Mouse (Mus musculus): ENCODE data around the gene Afg3l1.
"Not testable (repeated sequence)": the region's sequence is repeated elsewhere in the genome, so short reads cannot be mapped to it uniquely, and the experiment has no call there.

The Afg3l1 gene

DNA sequence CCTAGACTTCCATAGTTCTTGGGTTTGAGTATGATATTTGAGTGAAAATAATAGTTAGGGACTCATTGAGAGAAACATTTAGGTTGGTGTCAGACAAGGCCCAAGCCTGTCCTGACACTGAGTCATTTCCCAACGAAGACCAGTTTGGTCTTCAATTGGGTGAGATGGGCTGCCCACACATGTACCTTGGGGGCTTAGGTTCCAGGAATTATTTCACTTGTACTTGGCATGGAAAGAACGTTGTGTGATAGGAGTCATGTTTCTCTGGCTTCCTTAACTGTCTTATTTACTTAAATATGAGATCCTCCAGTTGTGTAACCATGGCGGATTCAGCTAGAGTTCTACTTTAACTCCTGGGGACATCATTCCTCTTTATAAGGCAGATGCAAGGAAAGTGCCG is 14.1 kb upstream of the Afg3l1 start:
- DNase-seq (ENCODE audit: extremely low read depth, insufficient read length, low spot score) = no peak

DNA sequence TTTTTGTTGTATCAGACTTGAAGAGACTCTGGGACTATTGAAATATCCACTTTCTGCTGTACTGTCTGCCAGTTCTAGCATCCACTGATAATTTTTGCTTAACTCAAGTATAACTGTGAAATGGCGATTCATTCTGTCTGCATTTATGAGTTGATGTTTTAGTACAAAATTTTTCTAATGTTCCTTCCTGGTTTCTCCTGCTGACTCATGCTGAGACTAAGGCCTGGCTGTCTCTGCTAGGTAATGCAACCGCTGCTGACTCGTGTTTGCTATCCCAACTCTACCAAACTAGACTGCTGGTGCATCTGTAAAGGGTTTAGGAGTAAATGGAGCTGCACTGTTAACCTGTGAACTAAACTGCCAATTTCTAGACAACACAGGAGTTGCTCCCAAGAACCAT is 10.2 kb upstream of the Afg3l1 start:
- DNase-seq (ENCODE audit: extremely low read depth, insufficient read length, low spot score) = no peak

- DNase-seq (ENCODE audit: extremely low read depth, insufficient read length, low spot score) = not testable (repeated sequence)
These were observed 4.7 kb upstream of the Afg3l1 start for GRCm38 (mm10) chr8:123472991-123473390.

GRCm38 (mm10) chr8:123474549-123474948 is 3.2 kb upstream of the Afg3l1 start:
- DNase-seq (ENCODE audit: extremely low read depth, insufficient read length, low spot score) = not testable (repeated sequence)

- DNase-seq (ENCODE audit: extremely low read depth, insufficient read length, low spot score) = peak; percentile 45
These were observed 579 bp upstream of the Afg3l1 start for GRCm38 (mm10) chr8:123476911-123477736.

- DNase-seq (ENCODE audit: extremely low read depth, insufficient read length, low spot score) = no peak
These were observed 934 bp downstream of the Afg3l1 start for GRCm38 (mm10) chr8:123478456-123479218.

DNA sequence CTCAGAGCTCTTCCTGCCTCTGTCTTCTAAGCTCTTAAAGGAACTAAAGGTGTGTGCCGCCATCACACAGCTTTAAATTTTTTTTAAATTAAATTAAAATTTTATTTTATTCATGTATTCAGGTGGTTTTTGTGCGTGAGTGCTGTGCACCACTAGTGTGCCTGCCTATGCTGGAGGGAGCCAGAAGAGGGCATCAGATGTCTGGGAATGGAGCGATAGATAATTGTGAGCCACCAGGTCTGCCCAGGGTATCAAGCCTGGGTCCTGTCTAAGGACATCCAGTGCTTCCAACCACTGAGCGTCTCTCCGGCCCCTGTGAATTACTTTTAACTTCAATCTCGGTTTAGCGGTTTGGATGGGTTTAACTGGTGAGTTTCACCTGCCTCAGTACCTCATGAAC is 4.9 kb downstream of the Afg3l1 start:
- DNase-seq (ENCODE audit: extremely low read depth, insufficient read length, low spot score) = no peak

- DNase-seq (ENCODE audit: extremely low read depth, insufficient read length, low spot score) = no peak
These were observed 13.8 kb downstream of the Afg3l1 start for GRCm38 (mm10) chr8:123491280-123492075.

GRCm38 (mm10) chr8:123492898-123493297 is 15.2 kb downstream of the Afg3l1 start:
- DNase-seq (ENCODE audit: extremely low read depth, insufficient read length, low spot score) = no peak

DNA sequence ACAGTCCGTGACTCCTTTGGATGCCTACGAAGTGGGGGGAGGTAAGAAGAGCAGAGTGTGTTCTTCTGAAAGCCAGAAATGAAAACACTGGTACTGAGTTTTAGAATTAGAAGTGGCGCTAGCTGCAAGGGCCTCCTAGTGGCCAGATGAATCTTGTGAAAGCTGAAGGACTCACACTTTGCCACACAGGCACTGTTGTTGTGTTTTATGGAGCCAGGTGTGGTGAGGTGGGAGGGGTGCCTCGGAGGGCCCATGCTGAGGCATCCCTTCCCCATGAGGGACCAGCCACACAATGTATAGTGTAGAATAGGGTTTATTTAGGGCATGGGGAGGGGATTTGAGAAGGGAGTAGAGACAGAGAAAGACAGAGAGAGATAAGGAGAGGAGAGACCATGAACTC is 20.0 kb downstream of the Afg3l1 start:
- DNase-seq (ENCODE audit: extremely low read depth, insufficient read length, low spot score) = no peak

DNA sequence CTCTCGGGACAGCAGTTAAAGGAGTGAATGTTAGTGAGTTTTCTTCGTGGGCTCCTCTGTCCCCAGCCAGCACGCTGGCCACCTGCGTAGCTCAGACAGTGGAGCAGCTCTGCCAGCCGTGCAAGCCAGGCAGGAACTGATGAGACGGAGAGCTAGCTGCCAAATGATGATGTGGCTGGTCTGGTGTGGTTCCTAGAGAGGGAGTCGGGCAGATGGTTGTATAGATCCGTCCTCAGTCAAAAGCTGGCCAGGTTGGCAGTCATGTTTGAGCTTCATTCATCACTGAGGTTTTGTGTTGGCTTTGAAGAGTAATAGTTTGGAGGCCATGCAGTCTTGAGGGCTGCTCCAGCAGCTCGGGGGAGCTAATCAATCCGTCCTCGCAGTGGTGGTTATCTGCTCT is 21.3 kb downstream of the Afg3l1 start:
- no peak for DNase-seq (ENCODE audit: extremely low read depth, insufficient read length, low spot score)

- DNase-seq (ENCODE audit: extremely low read depth, insufficient read length, low spot score) = no peak
These were observed 21.9 kb downstream of the Afg3l1 start for GRCm38 (mm10) chr8:123499556-123499955.

- DNase-seq (ENCODE audit: extremely low read depth, insufficient read length, low spot score) = no peak
These were observed 24.5 kb downstream of the Afg3l1 start for GRCm38 (mm10) chr8:123502192-123502591.

DNA sequence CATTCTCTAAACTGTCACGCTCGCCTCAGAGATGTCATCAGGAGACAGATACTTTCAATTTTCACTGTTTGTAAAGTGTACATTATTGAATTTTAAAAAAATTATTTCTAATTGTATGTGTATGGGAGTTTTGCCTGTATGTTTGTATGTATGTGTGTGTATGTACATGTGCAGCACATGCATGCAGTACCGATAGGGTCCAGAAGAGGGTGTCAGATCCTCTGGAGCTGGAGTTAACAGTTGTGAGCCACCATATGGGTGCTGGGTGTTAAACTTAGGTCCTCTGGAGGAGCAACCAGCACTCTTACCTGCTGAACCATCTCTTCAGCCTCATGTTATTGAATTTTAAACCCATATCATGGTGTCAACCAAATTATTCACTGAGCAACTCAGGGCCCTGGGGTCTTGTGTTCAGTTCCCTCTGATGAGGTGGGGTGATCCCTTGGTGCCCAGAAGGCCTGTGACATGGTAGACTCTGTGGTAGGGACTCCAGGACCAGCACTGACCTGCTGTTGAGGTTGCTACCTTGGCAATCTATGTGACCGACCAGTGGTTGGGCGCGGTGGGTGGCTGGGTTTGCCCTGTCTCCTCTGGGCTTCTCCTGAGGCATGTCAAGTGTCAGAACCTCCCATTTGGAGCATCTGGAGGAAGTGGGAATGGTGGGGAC is 26.2 kb downstream of the Afg3l1 start:
- no peak for DNase-seq (ENCODE audit: extremely low read depth, insufficient read length, low spot score)

GRCm38 (mm10) chr8:123504591-123505195 is 27.0 kb downstream of the Afg3l1 start:
- no peak for DNase-seq (ENCODE audit: extremely low read depth, insufficient read length, low spot score)

- DNase-seq (ENCODE audit: extremely low read depth, insufficient read length, low spot score) = no peak
These were observed 27.6 kb downstream of the Afg3l1 start for GRCm38 (mm10) chr8:123505267-123505666.

GRCm38 (mm10) chr8:123505695-123506094 is 28.0 kb downstream of the Afg3l1 start:
- no peak for DNase-seq (ENCODE audit: extremely low read depth, insufficient read length, low spot score)

- DNase-seq (ENCODE audit: extremely low read depth, insufficient read length, low spot score) = no peak
These were observed 29.4 kb downstream of the Afg3l1 start for GRCm38 (mm10) chr8:123507153-123507552.

- DNase-seq (ENCODE audit: extremely low read depth, insufficient read length, low spot score) = no peak
These were observed 33.1 kb downstream of the Afg3l1 start for GRCm38 (mm10) chr8:123510819-123511218.

DNA sequence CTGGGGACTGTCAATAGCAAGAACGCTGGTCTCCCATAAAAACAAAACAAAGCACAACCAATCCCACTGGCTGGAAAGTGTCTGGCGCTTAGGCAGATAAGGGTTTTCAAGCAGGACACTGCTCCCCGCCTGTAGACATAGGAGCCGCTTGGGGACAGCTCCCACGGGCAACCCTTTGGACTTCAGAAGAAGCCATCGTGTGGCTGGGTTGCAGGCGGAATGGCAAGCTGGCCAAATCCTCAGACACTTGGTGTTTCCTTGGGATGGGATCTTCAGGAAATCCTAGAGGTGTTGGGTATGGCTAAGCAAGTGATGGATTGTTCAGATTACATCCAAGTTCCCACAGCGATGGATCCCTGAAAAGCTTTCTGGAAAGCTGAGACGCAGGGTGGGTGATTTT is 36.4 kb downstream of the Afg3l1 start:
- no peak for DNase-seq (ENCODE audit: extremely low read depth, insufficient read length, low spot score)

All from 3134 (cell line).